Mouse (Mus musculus): Measurements from ENCODE around the gene Asf1b.

Gene Asf1b

DNA sequence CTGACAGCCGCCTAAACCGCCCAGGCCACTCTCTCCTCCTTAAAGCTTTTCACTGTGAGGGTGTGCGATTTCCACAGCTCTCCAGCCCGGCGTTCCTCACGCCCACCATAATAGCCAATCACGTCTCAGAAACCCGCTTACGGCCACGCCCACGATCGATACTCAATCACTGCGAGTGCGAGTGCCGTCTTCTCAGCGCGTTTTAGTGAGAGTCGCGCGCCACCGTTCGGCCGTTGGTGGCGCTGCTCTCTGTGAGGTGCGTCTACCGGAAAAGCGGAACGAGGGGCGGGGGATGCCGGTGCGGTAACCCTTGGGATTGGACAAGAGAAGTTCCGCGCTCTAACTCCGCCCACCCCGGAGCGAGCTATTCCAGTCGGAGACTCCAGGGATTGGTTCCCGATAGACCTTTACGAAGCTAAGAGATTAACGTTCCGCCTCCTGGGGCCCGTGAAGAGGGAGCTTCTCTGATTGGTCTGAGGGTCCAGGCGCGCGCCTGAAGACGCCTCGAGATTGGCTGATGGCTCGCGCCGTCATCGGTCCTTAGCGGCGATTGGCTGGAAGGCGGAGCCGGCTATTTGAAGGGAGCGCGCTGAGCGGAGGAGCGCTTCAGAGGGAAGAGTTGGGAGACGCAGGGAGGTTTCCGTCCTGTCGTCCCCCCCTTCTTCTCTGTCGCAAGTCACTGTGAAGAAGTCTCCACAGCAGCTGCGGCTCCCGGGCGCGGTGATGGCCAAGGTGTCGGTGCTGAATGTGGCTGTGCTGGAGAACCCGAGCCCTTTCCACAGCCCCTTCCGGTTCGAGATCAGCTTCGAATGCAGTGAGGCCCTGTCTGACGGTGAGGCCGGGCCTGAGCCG lies at the start of gene Asf1b, which contains the start of gene Gm10644:
Gene Asf1b (plus strand): TSS at position 402 of the 852 bp plus-strand sequence.
Gene Gm10644 (minus strand): TSS at position 100 of the 852 bp plus-strand sequence.
- DNase-seq (ENCODE audit: low read depth): peak; percentile 100

GRCm38 (mm10) chr8:83908583-83908982 lies 46.7 kb upstream of the Asf1b start:
- DNase-seq (ENCODE audit: low read depth): no peak

DNA sequence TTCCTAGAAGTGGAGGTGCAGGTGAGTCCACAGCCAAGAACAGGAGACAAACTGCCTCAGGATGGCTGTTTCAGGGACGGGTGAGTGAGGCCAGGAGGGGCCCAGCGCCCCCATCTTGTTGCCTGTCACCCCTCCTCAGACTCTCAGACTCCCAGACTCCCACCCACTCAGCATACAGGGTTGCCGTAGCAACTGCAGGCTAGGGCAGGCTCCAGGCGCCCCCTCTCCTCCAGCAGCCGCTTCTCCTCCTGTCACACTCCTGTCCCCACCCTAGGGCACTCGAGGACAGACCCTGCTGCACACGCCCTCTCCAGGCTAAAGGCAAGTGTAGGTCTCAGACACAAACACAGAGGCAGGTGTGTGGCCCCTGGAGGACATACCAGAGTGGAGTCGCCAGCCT lies 46.0 kb upstream of the Asf1b start:
- DNase-seq (ENCODE audit: low read depth): no peak

DNA sequence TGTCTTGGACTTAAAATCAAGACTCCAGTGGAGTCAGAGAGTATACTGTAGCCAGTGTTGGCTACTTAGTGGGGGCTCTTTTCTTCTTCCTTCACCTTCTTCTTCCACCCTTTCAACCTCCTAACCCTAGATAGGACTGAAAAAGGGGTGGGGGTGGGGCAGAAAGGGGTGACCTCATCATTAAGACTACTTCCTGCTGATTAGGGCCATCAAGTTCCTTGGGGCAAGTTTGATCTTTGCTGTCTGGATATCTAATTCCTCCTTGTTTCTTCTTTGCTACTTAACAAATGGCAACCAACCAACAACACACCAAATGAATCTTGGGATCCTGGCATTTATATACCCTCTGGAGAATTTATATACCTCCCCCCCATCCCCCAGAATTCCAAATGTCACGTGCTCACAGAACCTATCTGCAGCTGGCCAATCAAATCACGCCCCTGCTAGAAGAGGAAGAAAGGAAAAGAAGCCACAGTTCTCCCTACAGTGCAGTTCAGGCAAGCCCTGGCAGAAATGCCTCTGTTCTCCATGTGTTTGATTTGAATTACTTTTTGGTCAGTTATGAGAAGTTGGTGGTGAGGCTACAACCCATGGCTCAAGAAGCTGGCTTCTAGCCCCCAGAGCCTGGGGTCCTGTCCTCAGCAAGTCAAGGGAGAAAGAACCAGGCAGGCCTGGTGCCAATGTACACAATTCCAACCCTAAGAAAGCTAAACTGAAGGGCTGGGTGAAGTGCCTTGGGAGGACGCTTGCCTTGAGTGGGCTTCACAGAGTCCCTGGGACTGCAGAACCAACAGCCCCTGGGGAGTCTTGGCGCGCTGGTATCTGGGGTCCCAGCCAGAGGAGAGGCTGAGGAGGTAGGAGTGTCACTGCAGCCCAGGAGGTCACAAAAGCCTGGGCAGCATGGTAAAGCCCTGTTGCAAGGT lies 43.2 kb upstream of the Asf1b start:
- no peak for DNase-seq (ENCODE audit: low read depth)

- DNase-seq (ENCODE audit: low read depth): no peak
These were observed 41.1 kb upstream of the Asf1b start for GRCm38 (mm10) chr8:83914232-83914631.

DNA sequence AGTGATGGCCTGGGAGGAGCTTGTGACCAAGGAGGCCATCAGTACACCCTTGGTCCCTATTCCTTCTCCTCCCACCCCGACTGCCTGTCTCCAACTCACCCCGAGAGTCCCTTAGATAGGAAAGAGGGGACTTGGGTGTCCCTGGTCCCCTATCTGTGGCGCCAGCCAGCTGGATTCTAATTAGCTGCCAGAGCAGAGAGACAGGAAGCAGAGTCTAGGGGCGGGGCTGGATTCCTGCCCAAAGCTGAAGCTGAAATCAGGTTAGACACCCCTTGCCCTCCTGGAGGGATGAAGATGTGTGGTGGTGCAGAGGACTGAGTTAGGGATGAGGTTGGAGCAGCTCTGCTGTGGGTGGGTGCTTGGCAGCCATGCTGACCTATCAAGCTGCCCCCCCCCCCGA lies 40.4 kb upstream of the Asf1b start:
- no peak for DNase-seq (ENCODE audit: low read depth)

- no peak for DNase-seq (ENCODE audit: low read depth)
These were observed 39.3 kb upstream of the Asf1b start for GRCm38 (mm10) chr8:83916015-83916414.

DNA sequence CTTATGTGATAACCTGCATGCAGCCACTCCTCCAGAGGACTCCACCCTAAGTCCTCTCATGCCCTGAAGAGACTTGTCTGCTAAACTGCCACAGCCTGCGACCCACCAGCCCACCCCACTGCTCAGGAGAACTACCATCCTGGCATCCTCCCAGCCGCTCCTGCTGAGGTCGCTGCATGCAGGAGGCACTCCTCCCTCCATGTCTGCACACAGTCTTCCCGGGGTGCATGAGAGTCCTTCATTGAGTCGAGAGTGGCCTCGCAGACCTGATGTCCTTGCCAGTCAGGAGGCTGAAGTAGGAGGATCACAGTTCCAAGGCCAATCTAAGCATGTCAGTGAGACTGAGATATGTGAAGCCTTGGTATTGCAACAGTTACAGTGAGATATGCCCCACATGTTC lies 37.7 kb upstream of the Asf1b start:
- DNase-seq (ENCODE audit: low read depth): no peak

GRCm38 (mm10) chr8:83921558-83921957 lies 33.7 kb upstream of the Asf1b start:
- peak; percentile 63 for DNase-seq (ENCODE audit: low read depth)

DNA sequence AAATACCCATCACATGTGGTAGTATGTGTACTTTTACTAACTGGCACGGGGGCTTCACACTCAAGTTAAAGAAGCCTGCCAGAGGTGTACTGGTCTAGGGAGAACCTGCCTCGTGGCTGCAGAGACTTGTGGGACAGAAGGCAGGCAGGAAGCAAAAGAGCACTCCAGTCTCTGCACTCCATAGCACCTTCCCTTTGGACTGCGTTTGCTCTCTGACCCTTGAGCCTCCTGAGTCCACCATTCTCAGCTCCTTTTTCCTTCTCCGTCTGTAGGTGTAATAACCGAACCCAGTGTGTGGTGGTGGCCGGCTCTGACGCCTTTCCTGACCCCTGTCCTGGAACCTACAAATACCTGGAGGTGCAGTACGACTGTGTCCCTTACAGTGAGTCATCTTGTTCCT lies 32.6 kb upstream of the Asf1b start:
- DNase-seq (ENCODE audit: low read depth): no peak

DNA sequence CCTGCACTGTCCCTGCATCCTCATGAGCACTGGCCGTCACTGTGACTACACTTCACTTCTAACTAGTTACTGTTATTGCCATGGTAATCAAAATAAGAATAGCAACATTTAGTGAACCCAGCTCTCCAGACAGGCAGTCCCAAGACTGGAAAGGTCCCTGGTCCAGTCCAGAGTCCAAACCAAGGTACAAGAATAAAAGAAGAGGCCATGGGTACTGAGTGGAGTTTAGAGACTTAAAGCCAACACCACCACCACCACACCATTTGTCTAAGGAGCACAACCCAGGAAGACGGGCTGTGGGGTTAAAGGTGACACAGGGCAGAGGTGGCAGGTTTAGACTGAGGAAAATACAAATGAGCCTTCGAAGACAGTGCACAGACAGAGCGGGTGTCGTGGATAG lies 30.7 kb upstream of the Asf1b start:
- DNase-seq (ENCODE audit: low read depth): no peak

- no peak for DNase-seq (ENCODE audit: low read depth)
These were observed 29.0 kb upstream of the Asf1b start for GRCm38 (mm10) chr8:83926266-83926665.

DNA sequence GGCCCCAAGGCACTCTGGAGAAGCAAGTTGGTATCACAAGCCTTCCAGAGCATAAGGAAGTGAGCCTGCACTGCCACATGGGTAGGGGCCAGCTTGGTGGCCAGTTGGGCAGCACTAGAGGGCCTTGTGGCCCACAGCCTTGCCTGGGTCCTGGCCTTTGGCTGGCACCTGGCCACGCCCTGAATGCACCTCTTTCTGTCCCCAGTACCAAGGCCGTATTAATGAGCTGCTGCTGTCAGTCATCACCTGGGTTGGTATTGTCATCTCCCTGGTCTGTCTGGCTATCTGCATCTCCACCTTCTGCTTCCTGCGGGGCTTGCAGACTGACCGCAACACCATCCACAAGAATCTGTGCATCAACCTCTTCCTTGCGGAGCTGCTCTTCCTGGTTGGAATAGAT lies 21.1 kb upstream of the Asf1b start:
- DNase-seq (ENCODE audit: low read depth): no peak

GRCm38 (mm10) chr8:83934994-83935393 lies 20.3 kb upstream of the Asf1b start:
- no peak for DNase-seq (ENCODE audit: low read depth)

GRCm38 (mm10) chr8:83935435-83935834 lies 19.9 kb upstream of the Asf1b start:
- DNase-seq (ENCODE audit: low read depth): no peak

- DNase-seq (ENCODE audit: low read depth): no peak
These were observed 17.7 kb upstream of the Asf1b start for GRCm38 (mm10) chr8:83937645-83938044.

DNA sequence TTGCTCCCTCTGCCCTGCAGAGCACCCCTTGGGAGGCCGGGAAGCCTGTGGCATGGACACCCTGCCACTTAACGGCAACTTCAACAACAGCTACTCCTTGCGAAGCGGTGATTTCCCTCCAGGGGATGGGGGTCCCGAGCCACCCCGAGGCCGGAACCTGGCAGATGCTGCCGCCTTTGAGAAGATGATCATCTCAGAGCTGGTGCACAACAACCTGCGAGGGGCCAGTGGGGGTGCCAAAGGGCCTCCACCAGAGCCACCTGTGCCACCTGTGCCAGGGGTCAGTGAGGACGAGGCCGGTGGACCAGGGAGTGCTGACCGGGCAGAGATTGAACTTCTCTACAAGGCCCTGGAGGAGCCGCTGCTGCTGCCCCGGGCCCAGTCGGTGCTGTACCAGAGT lies 17.0 kb upstream of the Asf1b start:
- DNase-seq (ENCODE audit: low read depth): no peak

DNA sequence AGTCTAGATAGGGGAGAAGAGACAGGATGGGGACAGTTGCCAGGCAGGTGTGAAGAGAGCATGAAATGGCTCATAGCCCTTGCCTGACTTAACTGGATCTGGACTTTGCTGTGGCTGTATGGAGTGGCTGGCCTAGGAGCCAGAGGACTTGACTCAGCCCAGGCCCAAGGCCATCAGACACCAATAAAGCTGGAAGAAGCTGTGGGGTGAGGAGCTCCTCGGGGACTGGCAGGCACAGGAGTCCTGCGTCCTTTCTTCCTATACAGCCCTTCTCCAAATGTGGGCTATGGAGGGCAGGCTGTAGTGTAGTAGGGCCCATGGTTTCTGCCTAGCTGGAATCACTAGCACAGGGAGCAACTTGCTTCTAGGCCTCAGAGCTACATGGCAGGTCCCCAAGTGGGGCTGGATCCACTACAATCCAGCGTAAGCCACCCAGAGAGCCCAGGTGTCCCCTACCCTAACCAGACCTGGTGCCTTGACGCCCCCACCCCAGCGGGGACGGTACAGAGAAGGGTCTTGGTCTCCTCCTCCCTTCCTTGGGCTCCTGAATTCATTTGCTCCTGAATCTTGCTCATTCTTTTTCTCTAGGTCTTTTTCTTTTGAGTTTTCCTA lies 14.1 kb upstream of the Asf1b start:
- no peak for DNase-seq (ENCODE audit: low read depth)

GRCm38 (mm10) chr8:83942446-83942845 lies 12.9 kb upstream of the Asf1b start:
- no peak for DNase-seq (ENCODE audit: low read depth)

GRCm38 (mm10) chr8:83945540-83945939 lies 9.8 kb upstream of the Asf1b start:
- DNase-seq (ENCODE audit: low read depth): no peak

- no peak for DNase-seq (ENCODE audit: low read depth)
These were observed 580 bp upstream of the Asf1b start for GRCm38 (mm10) chr8:83954749-83955105.

- no peak for DNase-seq (ENCODE audit: low read depth)
These were observed 581 bp downstream of the Asf1b start for GRCm38 (mm10) chr8:83955958-83956218.

- peak; percentile 51 for DNase-seq (ENCODE audit: low read depth)
These were observed 1.5 kb downstream of the Asf1b start for GRCm38 (mm10) chr8:83956789-83957188.

All from c-Kit-positive CD71-positive TER-119-negative erythroid progenitor cells, embryonic 14.5 days (primary cell).